Mouse (Mus musculus) CH12.LX (cell line): ENCODE measurements around the gene Ankrd2. TPM values are rescaled to one million over a fixed set of nuclear protein-coding genes. Genes with fewer than 3 reads are reported as not detected.
"Not testable (repeated sequence)": the region's sequence is repeated elsewhere in the genome, so short reads cannot be mapped to it uniquely, and the experiment has no call there.

Experiments used
- DNase-seq: peaks from one replicate; pipeline ENCODE4 v3.0.0-alpha.2; 2013; ENCODE audit errors: extremely low read depth
- H3K27ac ChIP-seq: 2 replicates; pipeline ENCODE4 v1.5.1; 2012; ENCODE audit warnings: low read depth, mild to moderate bottlenecking, control low read depth, moderate library complexity; ENCODE audit not compliant: insufficient read depth
- H3K27me3 ChIP-seq: replicated peaks from 2 replicates; pipeline ENCODE3; 2012; ENCODE audit warnings: inconsistent platforms
- H3K36me3 ChIP-seq, 2 experiments: replicated peaks in 1 of 2; 2 replicates each; pipeline versions ENCODE3 to v1.6.1; 2012; ENCODE audit warnings: inconsistent platforms in 1 of 2, low read length in 1 of 2, mild to moderate bottlenecking in 1 of 2, mixed read lengths in 1 of 2, moderate library complexity in 1 of 2; ENCODE audit not compliant: control insufficient read depth in 1 of 2, insufficient read depth in 1 of 2
- H3K4me1 ChIP-seq, 2 experiments: 2 replicates each; pipeline ENCODE4 v1.6.1; 2012; ENCODE audit warnings: inconsistent platforms in 1 of 2, moderate library complexity in 1 of 2; ENCODE audit not compliant: insufficient read depth in 2 of 2, control insufficient read depth in 1 of 2
- H3K4me2 ChIP-seq: 2 replicates; pipeline ENCODE4 v1.6.1; 2012; ENCODE audit warnings: low read depth, mild to moderate bottlenecking, control low read depth; ENCODE audit not compliant: poor library complexity, insufficient read depth, severe bottlenecking
- H3K4me3 ChIP-seq, 3 experiments: fragments of 150-350 bp in 1 of 3; sonication (generic) in 1 of 3; replicated peaks in 1 of 3; 2 replicates each; pipeline versions ENCODE3 to v1.5.1; 2011 to 2012; ENCODE audit warnings: low read depth in 2 of 3, low read length in 2 of 3, mild to moderate bottlenecking in 2 of 3, moderate library complexity in 2 of 3, control low read depth in 1 of 3, improper control_type of control experiment in 1 of 3, inconsistent platforms in 1 of 3, mixed read lengths in 1 of 3; ENCODE audit not compliant: poor library complexity in 1 of 3
- H3K79me2 ChIP-seq: replicated peaks from 2 replicates; pipeline ENCODE4 v1.6.1; 2012; ENCODE audit warnings: mild to moderate bottlenecking, moderate library complexity; ENCODE audit not compliant: control insufficient read depth, poor library complexity, insufficient read depth, severe bottlenecking; ENCODE audit errors: extremely low read depth
- H3K9ac ChIP-seq: 2 replicates; pipeline ENCODE4 v1.6.1; 2012; ENCODE audit warnings: low read depth, mild to moderate bottlenecking, control low read depth, moderate library complexity; ENCODE audit not compliant: insufficient read depth
- H3K9me3 ChIP-seq: replicated peaks from 2 replicates; pipeline ENCODE3; 2012; ENCODE audit warnings: low read length, inconsistent platforms, mixed read lengths
- CHD2 ChIP-seq: IDR thresholded peaks from 2 replicates; pipeline ENCODE4 v1.6.1; 2011; ENCODE audit warnings: low read length, improper control_type of control experiment
- CTCF ChIP-seq, 2 experiments: IDR thresholded peaks in 1 of 2; conservative IDR thresholded peaks in 1 of 2; 2 replicates each; pipeline ENCODE4 v1.5.1; 2011 to 2012; ENCODE audit warnings: low read depth in 2 of 2, low read length in 2 of 2, improper control_type of control experiment in 1 of 2, inconsistent platforms in 1 of 2, mild to moderate bottlenecking in 1 of 2, moderate library complexity in 1 of 2
- HCFC1 ChIP-seq: IDR thresholded peaks from 2 replicates; pipeline ENCODE4 v1.6.1; 2012; ENCODE audit warnings: low read depth, mild to moderate bottlenecking, inconsistent platforms, low read length, improper control_type of control experiment
- IRF4 ChIP-seq: IDR thresholded peaks from 2 replicates; pipeline ENCODE4 v1.6.1; 2014; ENCODE audit warnings: low read depth, mild to moderate bottlenecking, inconsistent platforms, low read length, improper control_type of control experiment
- JUN ChIP-seq: IDR thresholded peaks from 2 replicates; pipeline ENCODE4 v1.6.1; 2011; ENCODE audit warnings: low read depth, mild to moderate bottlenecking, low read length, improper control_type of control experiment, moderate library complexity; ENCODE audit not compliant: insufficient read depth
- KAT2A ChIP-seq: IDR thresholded peaks from 2 replicates; pipeline ENCODE4 v1.6.1; 2012; ENCODE audit warnings: low read length, improper control_type of control experiment, inconsistent platforms; ENCODE audit not compliant: insufficient replicate concordance
- MAZ ChIP-seq: IDR thresholded peaks from 2 replicates; pipeline ENCODE4 v1.6.1; 2012; ENCODE audit warnings: low read depth, mild to moderate bottlenecking, inconsistent platforms, low read length, improper control_type of control experiment, moderate library complexity
- MEF2A ChIP-seq: IDR thresholded peaks from 2 replicates; pipeline ENCODE4 v1.6.1; 2014; ENCODE audit warnings: low read depth, mild to moderate bottlenecking, inconsistent platforms, low read length, improper control_type of control experiment, borderline replicate concordance
- NRF1 ChIP-seq: IDR thresholded peaks from 2 replicates; pipeline ENCODE4 v1.6.1; 2014; ENCODE audit warnings: low read depth, mild to moderate bottlenecking, inconsistent platforms, low read length, improper control_type of control experiment, moderate library complexity
- PAX5 ChIP-seq: IDR thresholded peaks from 2 replicates; pipeline ENCODE4 v1.6.1; 2012; ENCODE audit warnings: low read length, inconsistent platforms, mixed read lengths
- POLR2A ChIP-seq: IDR thresholded peaks from 2 replicates; pipeline ENCODE4 v1.6.1; 2011; ENCODE audit warnings: low read depth, mild to moderate bottlenecking, improper control_type of control experiment, low read length
- POLR2AphosphoS2 ChIP-seq: IDR thresholded peaks from 2 replicates; pipeline ENCODE4 v1.6.1; 2011; ENCODE audit warnings: low read depth, low read length, improper control_type of control experiment
- SIN3A ChIP-seq: IDR thresholded peaks from 2 replicates; pipeline ENCODE4 v1.6.1; 2012; ENCODE audit warnings: low read length, improper control_type of control experiment, inconsistent platforms
- USF1 ChIP-seq: IDR thresholded peaks from 2 replicates; pipeline ENCODE4 v1.6.1; 2014; ENCODE audit warnings: low read depth, mild to moderate bottlenecking, inconsistent platforms, low read length, improper control_type of control experiment
- ZC3H11A ChIP-seq: IDR thresholded peaks from 2 replicates; pipeline ENCODE4 v1.6.1; 2012; ENCODE audit warnings: low read depth, mild to moderate bottlenecking, inconsistent platforms, low read length, improper control_type of control experiment
- ZKSCAN1 ChIP-seq: IDR thresholded peaks from 2 replicates; pipeline ENCODE4 v1.6.1; 2012; ENCODE audit warnings: low read depth, inconsistent platforms, low read length, improper control_type of control experiment, borderline replicate concordance
- ZMIZ1 ChIP-seq: IDR thresholded peaks from 2 replicates; pipeline ENCODE4 v1.6.1; 2012; ENCODE audit warnings: low read depth, mild to moderate bottlenecking, inconsistent platforms, low read length, improper control_type of control experiment
- dilution Hi-C: fragments of 300-500 bp; cut with MboI; formaldehyde crosslinking; loops from 2 replicates; pipeline ENCODE4 v1.14.3; 2020; ENCODE audit warnings: low sequenced_read_pairs; ENCODE audit not compliant: extremely low pct_unique_long_range_greater_than_20kb, extremely low pct_ligation_motif_present
- in situ Hi-C: fragments of 300-500 bp; cut with MboI; formaldehyde crosslinking; loops from 3 replicates; pipeline ENCODE4 v1.14.3; 2019; ENCODE audit warnings: low sequenced_read_pairs, low pct_ligation_motif_present, low pct_unique_long_range_greater_than_20kb, mixed read lengths
- polyA plus RNA-seq: library from polyadenylated mRNA; unstranded; fragments of >175 nt; gene quantifications from 2 replicates; pipeline ENCODE4 v1.2.1, GENCODE M21; 2012; ENCODE audit warnings: low read depth; ENCODE audit not compliant: insufficient read length
- total RNA-seq, 2 experiments: library from RNA; depleted of rRNA; stranded (reverse); fragments of 300-350 nt in 1 of 2; fragments of >200 nt in 1 of 2; gene quantifications; 2 replicates each; pipeline ENCODE4 v1.2.3; 2012 to 2014

The Ankrd2 gene
- total and polyA plus RNA-seq, 3 experiments: not detected

DNA sequence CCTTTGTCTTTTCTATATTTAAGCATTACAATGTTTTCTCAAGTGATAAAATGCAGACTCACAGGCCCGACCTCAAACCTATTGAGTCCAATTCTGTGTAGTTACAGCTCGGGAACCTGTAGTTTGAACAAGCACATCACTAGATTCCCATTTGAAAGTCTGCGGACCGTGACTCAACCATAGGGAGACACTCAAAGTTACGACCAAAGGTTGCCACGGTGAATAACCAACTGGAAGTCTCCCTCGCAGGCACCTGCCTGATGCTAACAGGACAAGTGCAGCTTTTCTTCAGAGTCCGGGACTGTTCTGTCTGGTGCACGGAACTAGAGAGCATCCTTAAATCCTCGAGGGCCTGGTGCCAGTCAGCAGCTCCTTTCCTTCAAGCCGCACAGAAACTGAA, 44.7 kb downstream of the Ankrd2 start:
- no peaks in the 10 kb centered on the region for H3K9me3 ChIP-seq
- H3K4me3 ChIP-seq: no peak overlapping the region
- DNase-seq: no peak
- H3K4me2 ChIP-seq: peak overlapping the region; percentile 54
- no peaks in the 10 kb centered on the region for H3K79me2 ChIP-seq
- dilution Hi-C loops: no loop called here
- in situ Hi-C loops: loop anchor here (5.0 kb wide), 1 partner anchor 33 kb away; the partner anchor contains the start of gene Hoga1
- H3K9ac ChIP-seq: no peak overlapping the region
- H3K27ac ChIP-seq: no peak overlapping the region
- H3K36me3 ChIP-seq: no peaks in the 10 kb centered on the region
- no peak for TF ChIP-seq MAZ
- no peak for TF ChIP-seq IRF4
- no peaks in the 10 kb centered on the region for H3K4me1 ChIP-seq
- H3K27me3 ChIP-seq: no peaks in the 10 kb centered on the region

- H3K27me3 ChIP-seq, dilution Hi-C loops, H3K9ac ChIP-seq, DNase-seq, H3K4me1 ChIP-seq, H3K79me2 ChIP-seq, H3K4me3 ChIP-seq, H3K4me2 ChIP-seq, H3K36me3 ChIP-seq, H3K9me3 ChIP-seq, H3K27ac ChIP-seq: not testable (repeated sequence)
- in situ Hi-C loops: loop anchor here (5.0 kb wide), 1 partner anchor 34 kb away; the partner anchor contains the start of gene Hoga1
Observed at GRCm38 (mm10) chr19:42081613-42082012, 45.8 kb downstream of the Ankrd2 start.

GRCm38 (mm10) chr19:42085690-42086089, 49.9 kb downstream of the Ankrd2 start:
- Histone ChIP-seq H3K4me3 (no peak overlapping the region), H3K4me2 (no peak overlapping the region), H3K27ac (no peak overlapping the region), H3K36me3 (peaks cover 0 to 2% of the 10 kb centered on the region in 2 experiments), H3K4me1 (peaks cover 2 to 4% of the 10 kb centered on the region in 2 experiments; a peak in 1 of 4 replicates), H3K79me2 (no peaks in the 10 kb centered on the region), H3K9ac (no peak overlapping the region), H3K9me3 (no peaks in the 10 kb centered on the region), H3K27me3 (no peaks in the 10 kb centered on the region)
- dilution Hi-C loops: no loop called here
- DNase-seq: no peak
- TF ChIP-seq JUN (no peak), PAX5 (no peak)
- in situ Hi-C loops: no loop called here

- Histone ChIP-seq H3K9ac (no peak within 1 kb of the TSS), H3K9me3 (no peaks in the 10 kb centered on the region), H3K36me3 (peaks cover 0 to 2% of the 10 kb centered on the region in 2 experiments), H3K4me2 (no peak within 1 kb of the TSS), H3K4me1 (peaks cover 2 to 5% of the 10 kb centered on the region in 2 experiments; a peak in 1 of 4 replicates), H3K27ac (no peak within 1 kb of the TSS), H3K79me2 (peaks cover under 1% of the 10 kb centered on the region; the same call in 1 of the 2 replicates), H3K27me3 (no peaks in the 10 kb centered on the region), H3K4me3 (no peak within 1 kb of the TSS)
- in situ Hi-C loops: no loop called here
- dilution Hi-C loops: no loop called here
- DNase-seq: no peak
- TF ChIP-seq ZC3H11A (no peak), SIN3A (no peak), NRF1 (no peak), KAT2A (no peak), POLR2AphosphoS2 (no peak), ZKSCAN1 (no peak), POLR2A (no peak), HCFC1 (no peak), PAX5 (no peak), JUN (no peak), CTCF (conservative IDR thresholded peaks at IDR 0.05 in 1 of 2, IDR thresholded peaks at IDR 0.05 in 1 of 2; ENCODE audit: low read depth in 2 of 2, low read length in 2 of 2) (no peak), MAZ (no peak), CHD2 (no peak), ZMIZ1 (no peak), MEF2A (no peak), USF1 (no peak)
Observed at GRCm38 (mm10) chr19:42086166-42086565, 50.4 kb downstream of the Ankrd2 start, which contains the start of gene Morn4. Gene Morn4 (minus strand): TSS chr19:42086357.
